Mouse (Mus musculus) stomach, embryonic 16.5 days (tissue): ENCODE data around the gene Pecr. TPM values are rescaled to one million over a fixed set of nuclear protein-coding genes. Genes with fewer than 3 reads are reported as not detected.
"Not testable (repeated sequence)": the region's sequence is repeated elsewhere in the genome, so short reads cannot be mapped to it uniquely, and the experiment has no call there.

Experiments used
- ATAC-seq: fragments of 200-750 bp; cut with Nextera tagmentation; 2 replicates; pipeline ENCODE4 v1.8.0; 2017; ENCODE audit warnings: moderate number of reproducible peaks, moderate TSS enrichment; ENCODE audit not compliant: insufficient read depth, low FRiP score
- H3K27ac ChIP-seq: fragments of 300-500 bp; sonication (generic); 2 replicates; pipeline ENCODE4 v1.5.1; 2014; ENCODE audit warnings: low read length
- H3K27me3 ChIP-seq: fragments of 300-500 bp; sonication (generic); 2 replicates; pipeline ENCODE4 v1.6.1; 2014; ENCODE audit warnings: low read length, control low read depth, mixed read lengths; ENCODE audit not compliant: control insufficient read depth, insufficient read depth
- H3K36me3 ChIP-seq: fragments of 300-500 bp; sonication (generic); 2 replicates; pipeline ENCODE4 v1.6.1; 2014; ENCODE audit warnings: low read length; ENCODE audit not compliant: control insufficient read depth, insufficient read depth
- H3K4me1 ChIP-seq: fragments of 300-500 bp; sonication (generic); 2 replicates; pipeline ENCODE4 v1.6.1; 2014; ENCODE audit warnings: low read length, control low read depth, mixed read lengths; ENCODE audit not compliant: control insufficient read depth, insufficient read depth
- H3K4me2 ChIP-seq: fragments of 300-500 bp; sonication (generic); 2 replicates; pipeline ENCODE4 v1.6.1; 2014; ENCODE audit warnings: low read depth, low read length, mixed read lengths
- H3K4me3 ChIP-seq: fragments of 300-500 bp; sonication (generic); replicated peaks from 2 replicates; pipeline ENCODE4 v1.5.1; 2014; ENCODE audit warnings: mild to moderate bottlenecking, low read length
- H3K9ac ChIP-seq: fragments of 300-500 bp; sonication (generic); 2 replicates; pipeline ENCODE4 v1.6.1; 2014; ENCODE audit warnings: low read length
- H3K9me3 ChIP-seq: fragments of 300-500 bp; sonication (generic); replicated peaks from 2 replicates; pipeline ENCODE4 v1.6.1; 2016; ENCODE audit warnings: low read length, control low read depth; ENCODE audit not compliant: control insufficient read depth
- WGBS: fragments of 180-500 bp; shearing (Covaris S2); extraction: QIAGEN DNeasy Blood & Tissue Kit; methylation state at CpG from one replicate; pipeline ENCODE4 v1.1.7; 2014; 5-methylcytosine and 5-hydroxymethylcytosine counted together
- polyA plus RNA-seq: library from polyadenylated mRNA; unstranded; fragments of >200 nt; fragmentation: Nextera tagmentation; extraction: Ambion mirVana; gene quantifications from 2 replicates; pipeline ENCODE4 v1.2.1, GENCODE M21; 2015

Gene Pecr
- polyA plus RNA-seq, 1 experiment from 2014 or later: 52.0 TPM

GRCm38 (mm10) chr1:72227546-72227945 lies 56.6 kb downstream of the Pecr start:
- no peak overlapping the region for H3K4me3 ChIP-seq
- ATAC-seq: no peak
- no peak overlapping the region for H3K4me2 ChIP-seq
- no peaks in the 10 kb centered on the region for H3K9me3 ChIP-seq
- no peaks in the 10 kb centered on the region for H3K36me3 ChIP-seq
- H3K9ac ChIP-seq: no peak overlapping the region
- no peaks in the 10 kb centered on the region for H3K4me1 ChIP-seq
- 89% methylated on average over 5 of the region's 5 CpGs for WGBS
- H3K27ac ChIP-seq: no peak overlapping the region
- H3K27me3 ChIP-seq: peaks cover 6% of the 10 kb centered on the region; the same call in 1 of the 2 replicates

- H3K27ac ChIP-seq: no peak overlapping the region
- H3K9ac ChIP-seq: no peak overlapping the region
- H3K4me3 ChIP-seq: no peak overlapping the region
- H3K4me2 ChIP-seq: no peak overlapping the region
- H3K27me3 ChIP-seq: peaks cover 6% of the 10 kb centered on the region; the same call in 1 of the 2 replicates
- no peaks in the 10 kb centered on the region for H3K4me1 ChIP-seq
- no peak for ATAC-seq
- no peaks in the 10 kb centered on the region for H3K9me3 ChIP-seq
- H3K36me3 ChIP-seq: no peaks in the 10 kb centered on the region
- 32% methylated on average over 4 of the region's 4 CpGs for WGBS
Observed at GRCm38 (mm10) chr1:72226887-72227481, 57.1 kb downstream of the Pecr start.

- no peaks in the 10 kb centered on the region for H3K4me1 ChIP-seq
- peak overlapping the region; percentile 55 for H3K4me3 ChIP-seq
- no peak overlapping the region for H3K9ac ChIP-seq
- peak overlapping the region; percentile 54 for H3K4me2 ChIP-seq
- no peaks in the 10 kb centered on the region for H3K9me3 ChIP-seq
- peaks cover 6% of the 10 kb centered on the region; the same call in 1 of the 2 replicates for H3K27me3 ChIP-seq
- no peaks in the 10 kb centered on the region for H3K36me3 ChIP-seq
- ATAC-seq: peak; percentile 90
- H3K27ac ChIP-seq: no peak overlapping the region
- under 1% methylated on average over 9 of the region's 18 CpGs for WGBS
Observed at GRCm38 (mm10) chr1:72226172-72226886, 57.8 kb downstream of the Pecr start.

GRCm38 (mm10) chr1:72225720-72226171 lies 58.4 kb downstream of the Pecr start:
- peak overlapping the region; percentile 62 for H3K9ac ChIP-seq
- ATAC-seq: peak; percentile 91
- not testable (repeated sequence) for H3K36me3 ChIP-seq, H3K4me1 ChIP-seq, H3K27me3 ChIP-seq, H3K27ac ChIP-seq, H3K9me3 ChIP-seq
- H3K4me2 ChIP-seq: peak overlapping the region; percentile 54
- peak overlapping the region; percentile 55 for H3K4me3 ChIP-seq
- WGBS: under 1% methylated on average over 25 of the region's 31 CpGs

GRCm38 (mm10) chr1:72225054-72225718 lies 58.9 kb downstream of the Pecr start:
- Histone ChIP-seq H3K4me2 (peak overlapping the region; percentile 54), H3K4me3 (peak overlapping the region; percentile 55), H3K4me1 (no peaks in the 10 kb centered on the region), H3K9me3 (no peaks in the 10 kb centered on the region), H3K27ac (no peak overlapping the region), H3K27me3 (peaks cover 6% of the 10 kb centered on the region; the same call in 1 of the 2 replicates), H3K36me3 (no peaks in the 10 kb centered on the region), H3K9ac (peak overlapping the region; percentile 62)
- 10% methylated on average over 13 of the region's 13 CpGs for WGBS
- no peak for ATAC-seq

- 28% methylated on average over 4 of the region's 4 CpGs for WGBS
- Histone ChIP-seq H3K27ac (no peak overlapping the region), H3K36me3 (no peaks in the 10 kb centered on the region), H3K4me2 (no peak overlapping the region), H3K9me3 (no peaks in the 10 kb centered on the region), H3K9ac (no peak overlapping the region), H3K27me3 (peaks cover 6% of the 10 kb centered on the region; the same call in 1 of the 2 replicates), H3K4me3 (no peak overlapping the region), H3K4me1 (no peaks in the 10 kb centered on the region)
- ATAC-seq: no peak
Observed at GRCm38 (mm10) chr1:72220008-72220407, 64.1 kb downstream of the Pecr start.

GRCm38 (mm10) chr1:72219116-72219515 lies 65.0 kb downstream of the Pecr start:
- H3K4me1 ChIP-seq: no peaks in the 10 kb centered on the region
- no peak overlapping the region for H3K4me3 ChIP-seq
- H3K27ac ChIP-seq: no peak overlapping the region
- no peak overlapping the region for H3K9ac ChIP-seq
- H3K27me3 ChIP-seq: peaks cover 6% of the 10 kb centered on the region; the same call in 1 of the 2 replicates
- no peaks in the 10 kb centered on the region for H3K9me3 ChIP-seq
- H3K4me2 ChIP-seq: no peak overlapping the region
- 13% methylated on average over 2 of the region's 2 CpGs for WGBS
- ATAC-seq: peak; percentile 68; the same call in 1 of the 2 replicates
- no peaks in the 10 kb centered on the region for H3K36me3 ChIP-seq

GRCm38 (mm10) chr1:72218626-72219025 lies 65.5 kb downstream of the Pecr start:
- H3K36me3 ChIP-seq: no peaks in the 10 kb centered on the region
- peaks cover 6% of the 10 kb centered on the region; the same call in 1 of the 2 replicates for H3K27me3 ChIP-seq
- ATAC-seq: no peak
- no peak overlapping the region for H3K27ac ChIP-seq
- H3K9me3 ChIP-seq: no peaks in the 10 kb centered on the region
- H3K4me1 ChIP-seq: no peaks in the 10 kb centered on the region
- 40% methylated on average over 2 of the region's 2 CpGs for WGBS
- no peak overlapping the region for H3K4me2 ChIP-seq
- H3K9ac ChIP-seq: no peak overlapping the region
- no peak overlapping the region for H3K4me3 ChIP-seq

- no peak for ATAC-seq
- no peaks in the 10 kb centered on the region for H3K27me3 ChIP-seq
- H3K36me3 ChIP-seq: no peaks in the 10 kb centered on the region
- 81% methylated on average over 7 of the region's 7 CpGs for WGBS
- no peak overlapping the region for H3K27ac ChIP-seq
- H3K4me1 ChIP-seq: no peaks in the 10 kb centered on the region
- no peak overlapping the region for H3K4me2 ChIP-seq
- H3K9ac ChIP-seq: no peak overlapping the region
- no peak overlapping the region for H3K4me3 ChIP-seq
- no peaks in the 10 kb centered on the region for H3K9me3 ChIP-seq
Observed at GRCm38 (mm10) chr1:72216761-72217160, 67.4 kb downstream of the Pecr start.
